Mouse (Mus musculus) liver, postnatal 0 days (tissue): ENCODE results near the gene Ncoa6. TPM values are rescaled to one million over a fixed set of nuclear protein-coding genes. Genes with fewer than 3 reads are reported as not detected.

Experiments
- ATAC-seq: fragments of 200-750 bp; cut with Nextera tagmentation; 2 replicates; pipeline ENCODE4 v1.8.0; 2017; ENCODE audit warnings: mild to moderate bottlenecking, moderate library complexity
- DNase-seq: peaks from one replicate; pipeline ENCODE4 v3.0.0-alpha.2; 2016
- H3K27ac ChIP-seq: fragments of 300-500 bp; sonication (generic); 2 replicates; pipeline ENCODE4 v1.5.1; 2014; ENCODE audit warnings: antibody characterized with exemption, moderate library complexity, mild to moderate bottlenecking, low read depth
- H3K27me3 ChIP-seq: fragments of 300-500 bp; sonication (generic); 2 replicates; pipeline ENCODE4 v1.6.1; 2014; ENCODE audit warnings: low read length, control low read depth, mixed read lengths; ENCODE audit not compliant: insufficient read depth
- H3K36me3 ChIP-seq: fragments of 300-500 bp; sonication (generic); replicated peaks from 2 replicates; pipeline ENCODE4 v1.6.1; 2014; ENCODE audit warnings: mild to moderate bottlenecking, control low read depth, low read length, moderate library complexity, mixed read lengths; ENCODE audit not compliant: insufficient read depth
- H3K4me1 ChIP-seq: fragments of 300-500 bp; sonication (generic); 2 replicates; pipeline ENCODE4 v1.6.1; 2014; ENCODE audit warnings: antibody characterized with exemption, mild to moderate bottlenecking, control low read depth; ENCODE audit not compliant: insufficient read depth
- H3K4me2 ChIP-seq: fragments of 300-500 bp; sonication (generic); 2 replicates; pipeline ENCODE4 v1.6.1; 2014; ENCODE audit warnings: low read depth, mild to moderate bottlenecking, low read length, moderate library complexity, mixed read lengths
- H3K4me3 ChIP-seq: fragments of 300-500 bp; sonication (generic); 2 replicates; pipeline ENCODE4 v1.5.1; 2014; ENCODE audit warnings: low read depth, low read length
- H3K9ac ChIP-seq: fragments of 300-500 bp; sonication (generic); replicated peaks from 2 replicates; pipeline ENCODE4 v1.6.1; 2014; ENCODE audit warnings: mild to moderate bottlenecking, moderate library complexity
- H3K9me3 ChIP-seq: fragments of 300-500 bp; sonication (generic); 2 replicates; pipeline ENCODE4 v1.6.1; 2016; ENCODE audit warnings: mild to moderate bottlenecking, control low read depth, low read length, mixed read lengths
- CTCF ChIP-seq: sonication (generic); IDR thresholded peaks from 2 replicates; pipeline ENCODE4 v1.5.1; 2016; ENCODE audit warnings: antibody characterized with exemption, low read depth
- EP300 ChIP-seq: IDR thresholded peaks from 2 replicates; pipeline ENCODE4 v1.6.1; 2016; ENCODE audit warnings: antibody characterized with exemption, low read depth, mild to moderate bottlenecking
- WGBS: fragments of 180-500 bp; shearing (Covaris S2); extraction: QIAGEN DNeasy Blood & Tissue Kit; methylation state at CpG from one replicate; pipeline ENCODE4 v1.1.7; 2014; ENCODE audit not compliant: insufficient replicate concordance; 5-methylcytosine and 5-hydroxymethylcytosine counted together
- polyA plus RNA-seq: library from polyadenylated mRNA; unstranded; fragments of >200 nt; fragmentation: Nextera tagmentation; extraction: Ambion mirVana; gene quantifications from 2 replicates; pipeline ENCODE4 v1.2.1, GENCODE M21; 2015

The Ncoa6 gene
- polyA plus RNA-seq, 1 experiment from 2014 or later: 6.3 TPM

DNA sequence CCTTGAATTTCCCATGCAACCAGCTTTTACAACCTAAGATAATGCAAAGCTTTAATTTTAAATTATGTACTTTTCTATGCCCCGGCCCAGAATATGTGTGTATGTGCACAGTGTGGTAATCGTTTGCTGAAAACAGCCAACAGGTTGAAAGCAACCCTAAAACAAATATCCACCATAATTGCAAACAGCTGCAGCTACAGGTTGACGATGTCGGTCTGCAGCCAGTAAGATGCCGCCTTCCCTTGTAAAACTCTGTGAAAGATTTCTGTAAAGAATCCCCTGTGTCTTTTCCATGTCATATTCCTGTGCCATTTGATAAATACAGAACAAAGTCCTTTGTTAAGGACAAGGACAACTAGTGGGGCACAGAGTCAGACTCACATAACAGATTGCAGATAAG, 79.1 kb downstream of the Ncoa6 start:
- TF ChIP-seq CTCF (no peak), EP300 (no peak)
- 72% methylated on average over 5 of the region's 5 CpGs for WGBS
- no peak for DNase-seq
- no peak overlapping the region for H3K4me3 ChIP-seq
- no peaks in the 10 kb centered on the region for H3K9me3 ChIP-seq
- no peaks in the 10 kb centered on the region for H3K27me3 ChIP-seq
- ATAC-seq: no peak; the same call in 1 of the 2 replicates
- H3K36me3 ChIP-seq: peaks cover 21% of the 10 kb centered on the region
- H3K4me1 ChIP-seq: no peaks in the 10 kb centered on the region
- no peak overlapping the region for H3K27ac ChIP-seq
- no peak overlapping the region for H3K4me2 ChIP-seq
- H3K9ac ChIP-seq: no peak overlapping the region

DNA sequence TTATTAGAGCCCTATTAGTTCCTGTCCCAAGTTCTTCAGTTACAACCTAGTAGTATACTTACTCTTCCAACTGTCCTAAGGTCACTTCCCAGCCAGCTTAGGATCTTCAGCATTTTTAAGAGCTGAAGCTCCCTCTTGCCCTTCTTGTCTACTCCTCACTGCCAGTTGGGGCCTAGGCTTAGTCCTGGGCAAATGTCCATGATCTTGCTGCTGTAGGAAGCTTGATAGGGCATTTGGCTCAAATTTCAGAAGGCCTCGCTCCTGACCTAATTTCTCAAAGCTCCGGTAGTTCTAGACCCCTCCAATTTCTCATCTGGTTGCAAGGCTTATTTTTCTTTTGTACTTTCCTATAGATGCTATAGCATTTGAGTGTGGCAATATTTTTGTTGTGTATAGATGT, 85.1 kb downstream of the Ncoa6 start:
- H3K4me3 ChIP-seq: no peak overlapping the region
- H3K9ac ChIP-seq: no peak overlapping the region
- ATAC-seq (no peak), DNase-seq (no peak)
- peaks cover 2% of the 10 kb centered on the region; the same call in 1 of the 2 replicates for H3K4me1 ChIP-seq
- TF ChIP-seq CTCF: no peak
- no peak for TF ChIP-seq EP300
- 80% methylated on average over 2 of the region's 2 CpGs for WGBS
- H3K27ac ChIP-seq: no peak overlapping the region
- no peaks in the 10 kb centered on the region for H3K27me3 ChIP-seq
- H3K36me3 ChIP-seq: peaks cover 45% of the 10 kb centered on the region
- no peaks in the 10 kb centered on the region for H3K9me3 ChIP-seq
- no peak overlapping the region for H3K4me2 ChIP-seq

DNA sequence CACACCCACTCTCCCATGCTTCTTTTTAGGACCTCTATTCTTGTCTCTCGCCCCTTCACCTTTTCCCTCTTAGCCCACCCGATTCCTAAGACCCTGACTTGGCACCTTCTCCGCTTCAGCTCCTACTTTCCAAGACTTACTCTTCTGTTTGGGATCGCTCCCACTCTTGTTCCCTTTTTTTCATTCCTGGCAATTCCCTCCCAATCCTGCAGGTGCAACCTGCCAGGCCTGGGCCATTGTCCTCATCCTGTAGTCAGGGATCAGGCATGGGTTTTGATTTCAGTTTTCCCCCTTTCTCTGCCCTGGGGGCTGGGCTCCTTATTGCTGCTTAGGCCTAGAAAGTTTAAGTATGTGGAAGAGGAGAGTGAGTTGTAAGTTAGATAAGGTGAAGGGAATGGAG, 86.6 kb downstream of the Ncoa6 start:
- Histone ChIP-seq H3K27ac (no peak overlapping the region), H3K4me3 (no peak overlapping the region), H3K9me3 (no peaks in the 10 kb centered on the region), H3K4me1 (peaks cover 7% of the 10 kb centered on the region; the same call in 1 of the 2 replicates), H3K4me2 (no peak overlapping the region), H3K36me3 (peaks cover 45% of the 10 kb centered on the region), H3K27me3 (no peaks in the 10 kb centered on the region), H3K9ac (no peak overlapping the region)
- TF ChIP-seq EP300 (no peak), CTCF (no peak)
- no peak for ATAC-seq
- 74% methylated on average over 4 of the region's 4 CpGs for WGBS
- no peak for DNase-seq

DNA sequence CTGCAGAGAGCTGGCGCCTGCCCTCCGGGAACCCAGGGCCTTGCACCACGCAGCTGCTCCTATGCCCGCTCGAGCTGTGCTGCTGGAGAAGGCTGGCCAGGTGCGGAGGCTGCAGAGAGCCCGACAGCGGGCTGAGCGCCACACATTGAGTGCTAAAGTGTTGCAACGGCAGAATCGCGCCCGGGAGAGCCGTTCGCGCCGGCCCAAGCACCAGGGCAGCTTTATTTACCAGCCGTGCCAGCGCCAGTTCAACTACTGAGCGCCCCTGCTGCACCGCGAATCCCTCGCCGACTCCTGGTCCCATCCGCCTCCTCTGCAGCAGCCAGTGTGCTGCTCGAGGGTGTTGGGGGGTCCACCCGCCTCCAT, 87.2 kb downstream of the Ncoa6 start:
- no peak overlapping the region for H3K27ac ChIP-seq
- H3K9ac ChIP-seq: no peak overlapping the region
- peaks cover 45% of the 10 kb centered on the region for H3K36me3 ChIP-seq
- H3K27me3 ChIP-seq: no peaks in the 10 kb centered on the region
- H3K4me2 ChIP-seq: no peak overlapping the region
- DNase-seq (no peak), ATAC-seq (no peak)
- no peaks in the 10 kb centered on the region for H3K9me3 ChIP-seq
- no peak overlapping the region for H3K4me3 ChIP-seq
- peaks cover 7% of the 10 kb centered on the region; the same call in 1 of the 2 replicates for H3K4me1 ChIP-seq
- WGBS: 44% methylated on average over 27 of the region's 27 CpGs
- TF ChIP-seq CTCF (no peak), EP300 (no peak)

DNA sequence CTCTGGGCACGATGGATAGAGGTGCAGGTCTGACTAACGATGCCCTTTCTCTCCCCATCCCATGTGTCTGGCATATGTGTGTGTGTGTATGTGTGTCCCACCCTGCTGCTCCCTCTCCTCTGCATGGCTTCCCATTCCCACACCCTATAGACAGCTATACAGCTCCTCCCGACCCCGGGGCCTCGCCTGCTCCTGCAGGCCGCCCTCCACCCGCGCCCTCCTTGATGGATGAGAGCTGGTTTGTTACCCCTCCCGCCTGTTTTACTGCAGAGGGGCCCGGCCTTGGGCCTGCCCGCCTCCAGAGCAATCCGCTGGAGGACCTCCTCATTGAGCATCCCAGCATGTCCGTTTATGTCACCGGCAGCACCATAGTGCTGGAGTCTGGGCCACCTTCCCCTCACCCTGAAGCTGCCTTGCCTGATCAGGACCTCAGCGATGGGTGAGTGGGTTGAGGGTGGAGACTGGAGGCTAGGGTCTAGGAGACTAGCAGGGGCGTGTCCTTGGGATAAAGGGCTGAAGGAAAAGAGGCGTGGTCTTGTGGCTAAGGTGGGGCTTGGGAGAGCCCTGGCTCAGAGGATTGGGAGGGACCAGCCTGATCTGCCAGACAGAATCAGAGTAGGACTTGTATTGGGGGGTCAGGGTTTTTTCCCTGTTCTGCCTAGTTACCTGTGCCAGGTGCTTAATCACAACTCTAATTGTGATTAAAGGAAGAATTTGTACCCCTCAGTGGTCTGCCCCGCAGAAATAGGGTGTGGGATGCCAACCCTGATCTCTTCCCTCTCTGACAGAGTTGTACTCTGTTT, 87.8 kb downstream of the Ncoa6 start:
- Histone ChIP-seq H3K4me1 (peaks cover 11% of the 10 kb centered on the region; the same call in 1 of the 2 replicates), H3K36me3 (peaks cover 45% of the 10 kb centered on the region), H3K4me2 (no peak overlapping the region), H3K27ac (no peak overlapping the region), H3K27me3 (no peaks in the 10 kb centered on the region), H3K9ac (no peak overlapping the region), H3K4me3 (no peak overlapping the region), H3K9me3 (no peaks in the 10 kb centered on the region)
- TF ChIP-seq EP300: no peak
- TF ChIP-seq CTCF: no peak
- no peak for DNase-seq
- ATAC-seq: no peak
- 68% methylated on average over 18 of the region's 18 CpGs for WGBS

DNA sequence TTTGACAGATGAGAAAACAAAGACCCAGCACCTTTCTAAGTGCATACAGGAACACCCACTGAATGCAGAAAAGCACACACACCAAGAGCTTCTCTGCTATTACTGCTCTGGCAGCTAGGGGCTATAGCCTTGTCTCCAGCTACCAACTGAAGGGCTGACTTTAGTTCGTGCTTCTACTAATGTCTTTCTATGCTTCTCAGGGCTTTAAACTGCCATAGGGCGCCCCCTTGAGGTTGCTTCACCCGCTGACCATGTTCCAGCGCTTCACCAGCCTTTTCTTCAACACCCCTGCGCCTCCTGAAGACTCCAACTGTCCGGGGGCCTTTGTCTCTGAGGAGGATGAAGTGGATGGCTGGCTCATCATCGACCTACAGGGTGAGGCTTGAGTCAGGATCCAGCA, 88.6 kb downstream of the Ncoa6 start:
- no peak; the same call in 1 of the 2 replicates for ATAC-seq
- Histone ChIP-seq H3K4me2 (no peak overlapping the region), H3K9me3 (no peaks in the 10 kb centered on the region), H3K4me1 (peaks cover 16% of the 10 kb centered on the region), H3K27me3 (no peaks in the 10 kb centered on the region), H3K27ac (no peak overlapping the region), H3K36me3 (peaks cover 42% of the 10 kb centered on the region), H3K4me3 (no peak overlapping the region), H3K9ac (no peak overlapping the region)
- peak; percentile 86 for DNase-seq
- TF ChIP-seq CTCF (peak; percentile 85), EP300 (no peak)
- WGBS: 23% methylated on average over 7 of the region's 7 CpGs
